Mouse (Mus musculus) hindbrain, embryonic 15.5 days (tissue): ENCODE data around the gene Lrmda. TPM values are rescaled to one million over a fixed set of nuclear protein-coding genes. Genes with fewer than 3 reads are reported as not detected.

Experiments
- ATAC-seq: fragments of 200-750 bp; cut with Nextera tagmentation; 2 replicates; pipeline ENCODE4 v1.8.0; 2017; ENCODE audit warnings: low read depth, moderate number of reproducible peaks, moderate TSS enrichment; ENCODE audit not compliant: low FRiP score
- H3K27ac ChIP-seq: fragments of 300-500 bp; sonication (generic); replicated peaks from 2 replicates; pipeline ENCODE4 v1.5.1; 2015; ENCODE audit warnings: mild to moderate bottlenecking, inconsistent platforms
- H3K27me3 ChIP-seq: fragments of 300-500 bp; sonication (generic); 2 replicates; pipeline ENCODE4 v1.6.1; 2015; ENCODE audit warnings: control low read depth, inconsistent platforms
- H3K36me3 ChIP-seq: fragments of 300-500 bp; sonication (generic); 2 replicates; pipeline ENCODE4 v1.6.1; 2015; ENCODE audit warnings: control low read depth, inconsistent platforms
- H3K4me1 ChIP-seq: fragments of 300-500 bp; sonication (generic); replicated peaks from 2 replicates; pipeline ENCODE4 v1.6.1; 2015; ENCODE audit warnings: control low read depth, inconsistent platforms
- H3K4me2 ChIP-seq: fragments of 300-500 bp; sonication (generic); 2 replicates; pipeline ENCODE4 v1.6.1; 2015; ENCODE audit warnings: moderate library complexity, mild to moderate bottlenecking, inconsistent platforms
- H3K4me3 ChIP-seq: fragments of 300-500 bp; sonication (generic); 2 replicates; pipeline ENCODE4 v1.5.1; 2015; ENCODE audit warnings: mild to moderate bottlenecking, inconsistent platforms
- H3K9ac ChIP-seq: fragments of 300-500 bp; sonication (generic); 2 replicates; pipeline ENCODE4 v1.6.1; 2015; ENCODE audit warnings: inconsistent platforms
- H3K9me3 ChIP-seq: fragments of 300-500 bp; sonication (generic); 2 replicates; pipeline ENCODE4 v1.6.1; 2016; ENCODE audit warnings: control low read depth, inconsistent platforms
- WGBS: fragments of 180-500 bp; shearing (Covaris S2); methylation state at CpG from one replicate; pipeline ENCODE4 v1.1.7; 2015; 5-methylcytosine and 5-hydroxymethylcytosine counted together
- polyA plus RNA-seq: library from polyadenylated mRNA; unstranded; fragments of >200 nt; fragmentation: Nextera tagmentation; extraction: Ambion mirVana; gene quantifications from 2 replicates; pipeline ENCODE4 v1.2.1, GENCODE M21; 2015

Gene Lrmda
- polyA plus RNA-seq, 1 experiment from 2014 or later: 0.23 TPM

- no peak overlapping the region for H3K4me2 ChIP-seq
- H3K36me3 ChIP-seq: no peaks in the 10 kb centered on the region
- H3K4me1 ChIP-seq: peaks cover 6% of the 10 kb centered on the region; the same call in 1 of the 2 replicates
- H3K9me3 ChIP-seq: no peaks in the 10 kb centered on the region
- no peak overlapping the region for H3K4me3 ChIP-seq
- WGBS: 41% methylated on average over 3 of the region's 3 CpGs
- peak; percentile 66; the same call in 1 of the 2 replicates for ATAC-seq
- H3K27me3 ChIP-seq: no peaks in the 10 kb centered on the region
- H3K9ac ChIP-seq: no peak overlapping the region
- H3K27ac ChIP-seq: no peak overlapping the region
Observed at GRCm38 (mm10) chr14:22240315-22240714, 220.8 kb downstream of the Lrmda start.

- WGBS: 48% methylated on average over 12 of the region's 12 CpGs
- Histone ChIP-seq H3K9ac (no peak overlapping the region), H3K27ac (no peak overlapping the region), H3K4me1 (peaks cover 22% of the 10 kb centered on the region), H3K36me3 (no peaks in the 10 kb centered on the region), H3K4me2 (no peak overlapping the region), H3K4me3 (no peak overlapping the region), H3K9me3 (no peaks in the 10 kb centered on the region), H3K27me3 (no peaks in the 10 kb centered on the region)
- 0 out of 2 replicates have a peak, but pooled peaks have one; percentile 65 for ATAC-seq
Observed at GRCm38 (mm10) chr14:22255458-22255857, 235.9 kb downstream of the Lrmda start.

GRCm38 (mm10) chr14:22256274-22256673 is 236.8 kb downstream of the Lrmda start:
- Histone ChIP-seq H3K4me2 (no peak overlapping the region), H3K4me1 (peaks cover 22% of the 10 kb centered on the region), H3K4me3 (no peak overlapping the region), H3K9ac (no peak overlapping the region), H3K27me3 (no peaks in the 10 kb centered on the region), H3K9me3 (no peaks in the 10 kb centered on the region), H3K27ac (no peak overlapping the region), H3K36me3 (no peaks in the 10 kb centered on the region)
- 88% methylated on average over 12 of the region's 12 CpGs for WGBS
- ATAC-seq: no peak

GRCm38 (mm10) chr14:22259376-22260032 is 240.0 kb downstream of the Lrmda start:
- WGBS: 20% methylated on average over 10 of the region's 10 CpGs

GRCm38 (mm10) chr14:22260033-22260419 is 240.5 kb downstream of the Lrmda start:
- Histone ChIP-seq H3K4me1 (peaks cover 22% of the 10 kb centered on the region), H3K27me3 (no peaks in the 10 kb centered on the region), H3K4me3 (no peak overlapping the region), H3K4me2 (0 out of 2 replicates have a peak overlapping the region, but pooled peaks have one; percentile 13), H3K36me3 (no peaks in the 10 kb centered on the region), H3K27ac (0 out of 2 replicates have a peak overlapping the region, but pooled peaks have one; percentile 10), H3K9ac (no peak overlapping the region), H3K9me3 (no peaks in the 10 kb centered on the region)
- no peak for ATAC-seq
- WGBS: 42% methylated on average over 5 of the region's 5 CpGs

More at GRCm38 (mm10) chr14:22259376-22260032, 240.0 kb downstream of the Lrmda start:
- Histone ChIP-seq H3K36me3 (no peaks in the 10 kb centered on the region), H3K4me2 (peak overlapping the region; percentile 13; the same call in 1 of the 2 replicates), H3K4me1 (peaks cover 22% of the 10 kb centered on the region), H3K27ac (0 out of 2 replicates have a peak overlapping the region, but pooled peaks have one; percentile 10), H3K9ac (no peak overlapping the region), H3K27me3 (no peaks in the 10 kb centered on the region), H3K4me3 (no peak overlapping the region), H3K9me3 (no peaks in the 10 kb centered on the region)
- peak; percentile 54; the same call in 1 of the 2 replicates for ATAC-seq

GRCm38 (mm10) chr14:22265229-22265905 is 245.9 kb downstream of the Lrmda start:
- no peak overlapping the region for H3K4me3 ChIP-seq
- H3K36me3 ChIP-seq: no peaks in the 10 kb centered on the region
- H3K27me3 ChIP-seq: no peaks in the 10 kb centered on the region
- H3K4me1 ChIP-seq: no peaks in the 10 kb centered on the region
- no peak overlapping the region for H3K4me2 ChIP-seq
- ATAC-seq: no peak
- WGBS: 88% methylated on average over 4 of the region's 4 CpGs
- no peaks in the 10 kb centered on the region for H3K9me3 ChIP-seq
- H3K9ac ChIP-seq: no peak overlapping the region
- no peak overlapping the region for H3K27ac ChIP-seq

GRCm38 (mm10) chr14:22269812-22270211 is 250.3 kb downstream of the Lrmda start:
- no peaks in the 10 kb centered on the region for H3K4me1 ChIP-seq
- no peaks in the 10 kb centered on the region for H3K36me3 ChIP-seq
- H3K4me3 ChIP-seq: no peak overlapping the region
- H3K4me2 ChIP-seq: no peak overlapping the region
- WGBS: 86% methylated on average over 9 of the region's 9 CpGs
- H3K27ac ChIP-seq: no peak overlapping the region
- H3K9ac ChIP-seq: no peak overlapping the region
- no peaks in the 10 kb centered on the region for H3K27me3 ChIP-seq
- no peak for ATAC-seq
- H3K9me3 ChIP-seq: no peaks in the 10 kb centered on the region

- Histone ChIP-seq H3K9me3 (no peaks in the 10 kb centered on the region), H3K4me1 (no peaks in the 10 kb centered on the region), H3K9ac (no peak overlapping the region), H3K4me3 (no peak overlapping the region), H3K27ac (no peak overlapping the region), H3K4me2 (no peak overlapping the region), H3K27me3 (no peaks in the 10 kb centered on the region), H3K36me3 (no peaks in the 10 kb centered on the region)
- no peak for ATAC-seq
- 87% methylated on average over 5 of the region's 5 CpGs for WGBS
Observed at GRCm38 (mm10) chr14:22278053-22278452, 258.5 kb downstream of the Lrmda start.

- Histone ChIP-seq H3K27ac (no peak overlapping the region), H3K9ac (no peak overlapping the region), H3K4me3 (no peak overlapping the region), H3K9me3 (no peaks in the 10 kb centered on the region), H3K4me2 (no peak overlapping the region), H3K36me3 (no peaks in the 10 kb centered on the region), H3K27me3 (no peaks in the 10 kb centered on the region), H3K4me1 (0 out of 2 replicates have a peak, but pooled peaks cover 3% of the 10 kb centered on the region)
- no peak for ATAC-seq
- 90% methylated on average over 4 of the region's 4 CpGs for WGBS
Observed at GRCm38 (mm10) chr14:22279591-22279990, 260.1 kb downstream of the Lrmda start.

- Histone ChIP-seq H3K9ac (no peak overlapping the region), H3K4me1 (0 out of 2 replicates have a peak, but pooled peaks cover 10% of the 10 kb centered on the region), H3K9me3 (no peaks in the 10 kb centered on the region), H3K27me3 (no peaks in the 10 kb centered on the region), H3K4me2 (no peak overlapping the region), H3K36me3 (no peaks in the 10 kb centered on the region), H3K4me3 (no peak overlapping the region), H3K27ac (no peak overlapping the region)
- WGBS: 53% methylated on average over 7 of the region's 7 CpGs
- no peak for ATAC-seq
Observed at GRCm38 (mm10) chr14:22281630-22282029, 262.1 kb downstream of the Lrmda start.

GRCm38 (mm10) chr14:22282847-22283246 is 263.3 kb downstream of the Lrmda start:
- no peak overlapping the region for H3K4me2 ChIP-seq
- H3K4me3 ChIP-seq: no peak overlapping the region
- no peak for ATAC-seq
- no peaks in the 10 kb centered on the region for H3K9me3 ChIP-seq
- H3K27me3 ChIP-seq: no peaks in the 10 kb centered on the region
- no peaks in the 10 kb centered on the region for H3K36me3 ChIP-seq
- WGBS: 42% methylated on average over 6 of the region's 6 CpGs
- no peak overlapping the region for H3K9ac ChIP-seq
- H3K27ac ChIP-seq: no peak overlapping the region
- 0 out of 2 replicates have a peak, but pooled peaks cover 10% of the 10 kb centered on the region for H3K4me1 ChIP-seq

GRCm38 (mm10) chr14:22283722-22284121 is 264.2 kb downstream of the Lrmda start:
- H3K4me1 ChIP-seq: 0 out of 2 replicates have a peak, but pooled peaks cover 10% of the 10 kb centered on the region
- H3K27me3 ChIP-seq: no peaks in the 10 kb centered on the region
- ATAC-seq: no peak
- no peak overlapping the region for H3K4me3 ChIP-seq
- no peak overlapping the region for H3K27ac ChIP-seq
- no peak overlapping the region for H3K9ac ChIP-seq
- 85% methylated on average over 2 of the region's 2 CpGs for WGBS
- H3K4me2 ChIP-seq: no peak overlapping the region
- H3K9me3 ChIP-seq: no peaks in the 10 kb centered on the region
- no peaks in the 10 kb centered on the region for H3K36me3 ChIP-seq
